Mouse (Mus musculus): ENCODE measurements around the gene Ndufb5. TPM values are rescaled to one million over a fixed set of nuclear protein-coding genes. Genes with fewer than 3 reads are reported as not detected.

Ndufb5 gene
- 643 and 662 TPM in 2 replicates for polyA plus RNA-seq (2014; fragmentation: Nextera tagmentation; extraction: Ambion mirVana)

DNA sequence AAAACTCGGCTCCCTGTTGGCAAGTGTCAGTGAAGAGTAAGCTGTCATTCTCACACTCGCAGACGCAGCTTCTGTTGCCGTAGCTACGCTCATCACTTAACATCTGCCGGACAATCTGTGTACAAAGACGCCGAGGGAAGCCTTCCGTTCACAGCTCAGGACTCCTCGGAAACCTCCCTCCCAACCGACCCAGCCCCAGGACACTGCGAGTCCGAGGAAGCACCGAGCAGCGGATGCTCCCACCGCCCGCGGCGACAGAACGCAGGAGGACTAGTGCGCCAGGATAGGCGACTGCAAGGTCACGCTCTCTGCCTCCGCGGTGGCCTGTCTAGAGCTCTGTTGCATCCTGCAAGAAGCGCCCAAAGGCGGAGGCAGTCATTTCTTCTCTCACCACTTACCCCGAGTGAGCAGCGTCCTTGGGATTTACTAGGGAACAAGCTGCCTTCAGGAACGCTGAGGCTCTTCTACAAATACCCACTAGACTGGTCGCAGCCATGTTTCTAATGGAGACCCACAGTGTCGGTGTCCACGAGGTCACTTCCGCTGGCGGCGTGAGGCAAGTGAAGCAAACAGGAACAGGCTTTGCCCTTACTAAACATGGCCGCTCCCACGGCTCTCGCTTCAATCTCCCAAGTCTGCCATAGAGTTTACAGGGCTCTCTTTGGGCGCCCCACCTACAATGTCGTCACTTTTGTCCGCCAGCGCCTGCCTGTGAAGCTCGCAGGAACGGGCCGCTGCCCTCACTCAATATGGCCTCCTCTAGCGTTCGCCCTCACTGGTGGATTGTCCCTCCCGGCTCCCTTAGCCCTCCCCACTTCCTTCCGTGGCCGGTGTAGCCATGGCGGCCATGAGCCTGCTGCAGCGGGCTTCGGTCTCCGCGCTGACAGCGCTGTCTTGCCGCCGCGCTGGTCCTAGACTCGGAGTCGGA, at the start of gene Ndufb5:
TSS of gene Ndufb5 (plus strand) at position 747 of the 928 bp plus-strand sequence.
- Histone ChIP-seq H3K27me3 (ENCODE audit: control insufficient read depth, insufficient read depth, low read length) (no peaks in the 10 kb centered on the region), H3K9ac (ENCODE audit: low read length) (peak within 1 kb of the TSS; percentile 95), H3K4me3 (ENCODE audit: control insufficient read depth in 1 of 2, insufficient read depth in 1 of 2, low read depth in 1 of 2, low read length in 2 of 2) (peak within 1 kb of the TSS; percentile 73 to 80), H3K27ac (replicated peaks in 1 of 2; ENCODE audit: control insufficient read depth in 1 of 2, insufficient read depth in 1 of 2, low read depth in 2 of 2, low read length in 2 of 2) (peak within 1 kb of the TSS; percentile 88 to 95), H3K4me2 (ENCODE audit: low read length) (peak within 1 kb of the TSS; percentile 72), H3K4me1 (ENCODE audit: control insufficient read depth in 2 of 2, insufficient read depth in 2 of 2, low read length in 2 of 2) (peaks cover 2 to 20% of the 10 kb centered on the region in 2 experiments; a peak in 2 of 4 replicates), H3K36me3 (ENCODE audit: control insufficient read depth, insufficient read depth, low read length) (peaks cover 54% of the 10 kb centered on the region), H3K9me3 (ENCODE audit: control insufficient read depth, low read length) (no peaks in the 10 kb centered on the region)
- peak; percentile 97 for ATAC-seq (ENCODE audit: insufficient number of reproducible peaks, insufficient read depth, low FRiP score, low read depth)
- under 1% methylated on average over 62 of the region's 62 CpGs for WGBS

DNA sequence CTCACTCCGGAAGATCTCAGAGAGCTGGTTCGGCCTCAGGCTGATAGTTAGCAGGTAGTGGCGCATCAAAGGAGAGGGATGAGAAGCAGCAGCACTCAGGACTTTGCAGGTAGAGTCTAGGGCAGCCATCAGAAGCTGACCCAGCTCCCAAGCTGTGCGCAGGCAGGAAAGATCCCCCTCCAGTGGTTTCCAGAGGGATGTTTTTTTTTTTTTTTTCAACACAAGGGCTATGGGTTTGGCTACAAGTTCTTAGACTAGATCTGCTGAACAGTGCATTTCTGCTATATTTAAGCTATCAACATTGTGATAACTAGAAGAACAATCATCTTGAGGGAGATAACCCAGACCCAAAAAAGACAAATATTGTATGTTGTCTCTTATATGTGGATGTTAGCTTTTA, 49.6 kb upstream of the Ndufb5 start:
- no peak overlapping the region for H3K9ac ChIP-seq (ENCODE audit: low read length)
- no peak for ATAC-seq (ENCODE audit: insufficient number of reproducible peaks, insufficient read depth, low FRiP score, low read depth)
- H3K27me3 ChIP-seq (ENCODE audit: control insufficient read depth, insufficient read depth, low read length), result no peaks in the 10 kb centered on the region

DNA sequence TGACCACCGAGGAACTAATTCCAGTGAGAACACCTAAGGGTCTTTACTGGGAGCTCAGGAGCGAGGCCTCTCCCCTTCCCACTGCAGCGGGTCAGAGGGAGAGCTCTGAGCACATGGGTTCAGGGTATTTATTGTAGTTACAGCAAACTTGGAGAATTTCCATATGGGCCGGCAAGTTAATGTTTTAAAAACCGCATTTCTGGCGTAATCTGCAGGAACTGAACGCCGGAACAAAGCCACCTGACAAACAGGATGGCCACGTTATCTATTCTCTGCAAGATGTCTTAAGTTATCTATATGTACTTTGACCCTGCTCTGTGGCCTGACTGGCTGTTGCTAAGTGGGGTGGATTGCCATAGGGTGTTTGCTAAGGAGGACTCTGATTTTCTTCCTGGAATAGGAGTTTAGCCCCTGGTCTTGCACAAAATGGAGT, 47.2 kb upstream of the Ndufb5 start:
- 61% methylated on average over 9 of the region's 9 CpGs for WGBS
- no peaks in the 10 kb centered on the region for H3K27me3 ChIP-seq (ENCODE audit: control insufficient read depth, insufficient read depth, low read length)
- no peak overlapping the region for H3K4me3 ChIP-seq (ENCODE audit: control insufficient read depth in 1 of 2, insufficient read depth in 1 of 2, low read depth in 1 of 2, low read length in 2 of 2)
- H3K27ac ChIP-seq (replicated peaks in 1 of 2; ENCODE audit: control insufficient read depth in 1 of 2, insufficient read depth in 1 of 2, low read depth in 2 of 2, low read length in 2 of 2), result no peak overlapping the region
- no peaks in the 10 kb centered on the region for H3K4me1 ChIP-seq (ENCODE audit: control insufficient read depth in 2 of 2, insufficient read depth in 2 of 2, low read length in 2 of 2)
- H3K36me3 ChIP-seq (ENCODE audit: control insufficient read depth, insufficient read depth, low read length), result no peaks in the 10 kb centered on the region
- H3K9ac ChIP-seq (ENCODE audit: low read length), result no peak overlapping the region
- H3K4me2 ChIP-seq (ENCODE audit: low read length), result no peak overlapping the region
- no peaks in the 10 kb centered on the region for H3K9me3 ChIP-seq (ENCODE audit: control insufficient read depth, low read length)
- no peak for ATAC-seq (ENCODE audit: insufficient number of reproducible peaks, insufficient read depth, low FRiP score, low read depth)

More for the DNA sequence above, 49.6 kb upstream of the Ndufb5 start:
- no peak overlapping the region for H3K27ac ChIP-seq (replicated peaks in 1 of 2; ENCODE audit: control insufficient read depth in 1 of 2, insufficient read depth in 1 of 2, low read depth in 2 of 2, low read length in 2 of 2)
- H3K9me3 ChIP-seq (ENCODE audit: control insufficient read depth, low read length), result no peaks in the 10 kb centered on the region
- no peak overlapping the region for H3K4me2 ChIP-seq (ENCODE audit: low read length)
- H3K4me1 ChIP-seq (ENCODE audit: control insufficient read depth in 2 of 2, insufficient read depth in 2 of 2, low read length in 2 of 2), result no peaks in the 10 kb centered on the region
- no peak overlapping the region for H3K4me3 ChIP-seq (ENCODE audit: control insufficient read depth in 1 of 2, insufficient read depth in 1 of 2, low read depth in 1 of 2, low read length in 2 of 2)
- WGBS, result 58% methylated on average over 4 of the region's 4 CpGs
- H3K36me3 ChIP-seq (ENCODE audit: control insufficient read depth, insufficient read depth, low read length), result no peaks in the 10 kb centered on the region

DNA sequence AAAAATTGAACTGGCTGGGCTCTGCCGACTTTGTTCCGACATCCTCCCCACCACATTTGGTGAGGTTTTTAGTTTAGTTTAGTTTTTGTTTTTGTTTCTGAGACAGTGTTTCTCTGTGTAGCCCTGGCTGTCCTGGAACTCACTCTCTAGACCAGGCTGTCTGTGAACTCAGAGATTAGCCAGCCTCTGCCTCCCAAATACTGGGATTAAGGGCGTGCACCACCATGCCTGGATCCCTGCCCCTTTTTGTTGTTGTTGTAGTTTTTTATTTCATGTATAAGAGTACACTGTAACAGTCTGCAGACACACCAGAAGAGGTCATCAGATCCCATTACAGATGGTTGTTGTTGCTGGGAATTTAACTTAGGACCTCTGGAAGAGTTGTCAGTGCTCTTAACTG, 46.8 kb upstream of the Ndufb5 start:
- Histone ChIP-seq H3K4me2 (ENCODE audit: low read length) (no peak overlapping the region), H3K4me1 (ENCODE audit: control insufficient read depth in 2 of 2, insufficient read depth in 2 of 2, low read length in 2 of 2) (no peaks in the 10 kb centered on the region), H3K27me3 (ENCODE audit: control insufficient read depth, insufficient read depth, low read length) (no peaks in the 10 kb centered on the region), H3K9me3 (ENCODE audit: control insufficient read depth, low read length) (no peaks in the 10 kb centered on the region), H3K36me3 (ENCODE audit: control insufficient read depth, insufficient read depth, low read length) (no peaks in the 10 kb centered on the region), H3K9ac (ENCODE audit: low read length) (no peak overlapping the region), H3K27ac (replicated peaks in 1 of 2; ENCODE audit: control insufficient read depth in 1 of 2, insufficient read depth in 1 of 2, low read depth in 2 of 2, low read length in 2 of 2) (no peak overlapping the region), H3K4me3 (ENCODE audit: control insufficient read depth in 1 of 2, insufficient read depth in 1 of 2, low read depth in 1 of 2, low read length in 2 of 2) (no peak overlapping the region)
- WGBS, result 74% methylated on average over 3 of the region's 3 CpGs
- no peak for ATAC-seq (ENCODE audit: insufficient number of reproducible peaks, insufficient read depth, low FRiP score, low read depth)

DNA sequence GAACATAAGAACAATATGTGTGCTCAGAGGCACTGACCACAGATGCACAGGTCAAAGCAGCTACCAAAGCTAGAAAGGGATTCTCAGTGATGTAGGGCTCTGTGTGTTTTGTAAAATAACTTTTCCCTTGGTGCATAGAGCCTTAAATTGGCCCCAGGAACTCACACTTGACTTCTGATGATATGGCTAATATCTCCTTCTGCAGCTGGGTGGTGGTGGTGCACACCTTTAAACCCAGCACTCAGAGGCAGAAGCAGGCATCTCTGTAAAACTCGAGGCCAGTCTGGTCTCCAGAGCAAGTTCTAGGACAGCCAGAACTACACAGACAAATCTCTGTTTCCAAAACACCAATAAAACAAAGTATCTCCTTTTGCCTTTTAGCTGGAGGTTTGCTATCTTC, 45.9 kb upstream of the Ndufb5 start:
- no peak overlapping the region for H3K4me2 ChIP-seq (ENCODE audit: low read length)
- H3K9me3 ChIP-seq (ENCODE audit: control insufficient read depth, low read length), result no peaks in the 10 kb centered on the region
- WGBS, result 24% methylated on average over 1 of the region's 1 CpGs
- H3K27me3 ChIP-seq (ENCODE audit: control insufficient read depth, insufficient read depth, low read length), result no peaks in the 10 kb centered on the region
- no peaks in the 10 kb centered on the region for H3K4me1 ChIP-seq (ENCODE audit: control insufficient read depth in 2 of 2, insufficient read depth in 2 of 2, low read length in 2 of 2)
- no peak overlapping the region for H3K27ac ChIP-seq (replicated peaks in 1 of 2; ENCODE audit: control insufficient read depth in 1 of 2, insufficient read depth in 1 of 2, low read depth in 2 of 2, low read length in 2 of 2)
- ATAC-seq (ENCODE audit: insufficient number of reproducible peaks, insufficient read depth, low FRiP score, low read depth), result no peak
- H3K36me3 ChIP-seq (ENCODE audit: control insufficient read depth, insufficient read depth, low read length), result no peaks in the 10 kb centered on the region
- no peak overlapping the region for H3K4me3 ChIP-seq (ENCODE audit: control insufficient read depth in 1 of 2, insufficient read depth in 1 of 2, low read depth in 1 of 2, low read length in 2 of 2)
- H3K9ac ChIP-seq (ENCODE audit: low read length), result no peak overlapping the region

DNA sequence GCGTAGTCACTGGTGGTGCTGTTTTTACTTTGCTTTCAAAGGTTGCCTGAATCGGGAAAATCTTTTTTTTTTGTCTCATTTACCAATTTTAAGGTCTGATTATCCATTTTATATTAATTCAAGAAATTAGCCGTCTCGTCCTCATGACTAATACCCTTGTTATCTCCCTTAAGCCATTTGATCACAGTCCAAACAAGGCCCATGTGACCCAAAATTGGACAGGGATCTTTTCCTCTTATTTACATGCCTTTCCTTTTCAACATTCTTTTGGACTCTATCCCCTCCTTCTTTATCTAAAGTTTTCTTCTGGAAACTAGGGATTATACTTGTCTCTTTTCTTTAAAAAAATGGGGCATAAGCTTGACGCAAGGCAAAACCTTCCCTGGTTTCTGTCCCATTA, 44.9 kb upstream of the Ndufb5 start:
- Histone ChIP-seq H3K36me3 (ENCODE audit: control insufficient read depth, insufficient read depth, low read length) (no peaks in the 10 kb centered on the region), H3K4me3 (ENCODE audit: control insufficient read depth in 1 of 2, insufficient read depth in 1 of 2, low read depth in 1 of 2, low read length in 2 of 2) (no peak overlapping the region), H3K27me3 (ENCODE audit: control insufficient read depth, insufficient read depth, low read length) (no peaks in the 10 kb centered on the region), H3K9ac (ENCODE audit: low read length) (no peak overlapping the region), H3K27ac (replicated peaks in 1 of 2; ENCODE audit: control insufficient read depth in 1 of 2, insufficient read depth in 1 of 2, low read depth in 2 of 2, low read length in 2 of 2) (no peak overlapping the region), H3K9me3 (ENCODE audit: control insufficient read depth, low read length) (no peaks in the 10 kb centered on the region), H3K4me1 (ENCODE audit: control insufficient read depth in 2 of 2, insufficient read depth in 2 of 2, low read length in 2 of 2) (no peaks in the 10 kb centered on the region), H3K4me2 (ENCODE audit: low read length) (no peak overlapping the region)
- WGBS, result 62% methylated on average over 5 of the region's 5 CpGs
- no peak for ATAC-seq (ENCODE audit: insufficient number of reproducible peaks, insufficient read depth, low FRiP score, low read depth)

DNA sequence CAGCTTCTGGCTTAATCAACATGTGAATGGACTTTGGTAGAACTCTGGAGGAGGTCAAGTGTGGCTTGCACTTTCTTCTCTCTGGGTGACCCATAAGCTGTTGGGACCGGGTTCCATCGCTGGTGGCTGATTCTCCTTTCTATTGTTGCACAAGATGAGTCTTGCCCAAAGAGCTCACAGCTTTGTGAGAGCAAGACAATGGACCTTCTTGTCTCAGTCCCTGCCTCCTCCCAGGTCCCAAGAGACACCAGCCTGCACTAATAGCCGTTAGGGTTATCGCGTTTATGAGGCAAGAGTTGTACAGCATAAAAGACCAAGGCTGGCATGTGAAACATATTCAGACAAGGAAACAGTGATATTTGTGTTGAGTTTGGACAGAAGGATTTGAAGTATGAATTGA, 42.6 kb upstream of the Ndufb5 start:
- Histone ChIP-seq H3K9me3 (ENCODE audit: control insufficient read depth, low read length) (no peaks in the 10 kb centered on the region), H3K4me3 (ENCODE audit: control insufficient read depth in 1 of 2, insufficient read depth in 1 of 2, low read depth in 1 of 2, low read length in 2 of 2) (no peak overlapping the region), H3K27me3 (ENCODE audit: control insufficient read depth, insufficient read depth, low read length) (no peaks in the 10 kb centered on the region), H3K4me2 (ENCODE audit: low read length) (no peak overlapping the region), H3K27ac (replicated peaks in 1 of 2; ENCODE audit: control insufficient read depth in 1 of 2, insufficient read depth in 1 of 2, low read depth in 2 of 2, low read length in 2 of 2) (no peak overlapping the region), H3K36me3 (ENCODE audit: control insufficient read depth, insufficient read depth, low read length) (no peaks in the 10 kb centered on the region), H3K4me1 (ENCODE audit: control insufficient read depth in 2 of 2, insufficient read depth in 2 of 2, low read length in 2 of 2) (no peaks in the 10 kb centered on the region), H3K9ac (ENCODE audit: low read length) (no peak overlapping the region)
- WGBS, result 70% methylated on average over 5 of the region's 5 CpGs
- no peak for ATAC-seq (ENCODE audit: insufficient number of reproducible peaks, insufficient read depth, low FRiP score, low read depth)

Data from heart, embryonic 14.5 days (tissue).